Mouse (Mus musculus) gastrocnemius, postnatal 14 days (tissue): Measurements from ENCODE around the gene Med29. TPM values are rescaled to one million over a fixed set of nuclear protein-coding genes. Genes with fewer than 3 reads are reported as not detected.

Experiments
- DNase-seq: peaks from one replicate; pipeline ENCODE4 v3.0.0; 2021; ENCODE audit warnings: mixed read lengths
- intact Hi-C: fragments of 180-260 bp; cut with DNase I; formaldehyde crosslinking; loops from one replicate; pipeline ENCODE4 v1.15.1; 2025; ENCODE audit warnings: low total_unique reads
- total RNA-seq, 2 experiments: library from RNA; stranded (reverse); gene quantifications; 2 replicates each; pipeline ENCODE4 v1.2.3; 2021

Med29 gene
- total RNA-seq, 2 experiments from 2014 or later, result 20.7 to 20.9 TPM

DNA sequence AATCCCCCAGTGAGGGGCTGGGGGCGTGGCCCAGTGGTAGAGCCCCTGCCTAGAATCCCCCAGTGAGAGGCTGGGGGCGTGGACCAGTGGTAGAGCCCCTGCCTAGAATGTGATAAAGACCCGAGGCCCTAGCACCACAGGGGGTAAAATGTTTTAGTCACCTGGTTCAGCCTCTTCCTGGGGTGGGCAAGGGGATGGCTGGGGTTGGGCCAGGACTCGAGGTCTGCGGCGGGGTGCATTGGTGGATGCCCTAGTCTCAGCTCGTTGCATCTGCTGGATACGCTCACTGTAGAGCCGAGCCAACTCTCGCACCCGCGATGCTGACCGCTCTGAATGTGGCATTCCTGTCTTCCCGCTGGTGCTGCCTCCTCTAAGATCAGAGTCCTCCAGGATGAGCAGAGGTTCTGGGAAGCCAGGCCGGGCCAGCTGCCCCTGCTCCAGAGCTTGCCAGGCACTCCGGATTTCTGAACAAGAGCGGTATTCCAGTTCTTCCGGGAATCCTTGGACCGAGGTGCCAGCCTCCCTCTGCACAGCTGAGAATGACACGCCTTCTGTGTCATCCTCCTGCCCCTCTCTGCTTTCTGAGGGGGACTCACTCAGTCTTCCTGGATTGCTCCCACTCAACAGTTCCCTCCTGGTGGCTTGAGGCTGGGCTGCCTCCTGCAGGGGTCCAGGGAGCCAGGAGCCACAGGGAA lies 30.7 kb downstream of the Med29 start:
- intact Hi-C loops, result no loop called here

GRCm38 (mm10) chr7:28360291-28360690 lies 32.2 kb downstream of the Med29 start:
- no peak for DNase-seq
- intact Hi-C loops, result no loop called here

More for the DNA sequence above, 30.7 kb downstream of the Med29 start:
- no peak for DNase-seq

GRCm38 (mm10) chr7:28359854-28360253 lies 32.7 kb downstream of the Med29 start:
- intact Hi-C loops, result no loop called here
- DNase-seq, result no peak

DNA sequence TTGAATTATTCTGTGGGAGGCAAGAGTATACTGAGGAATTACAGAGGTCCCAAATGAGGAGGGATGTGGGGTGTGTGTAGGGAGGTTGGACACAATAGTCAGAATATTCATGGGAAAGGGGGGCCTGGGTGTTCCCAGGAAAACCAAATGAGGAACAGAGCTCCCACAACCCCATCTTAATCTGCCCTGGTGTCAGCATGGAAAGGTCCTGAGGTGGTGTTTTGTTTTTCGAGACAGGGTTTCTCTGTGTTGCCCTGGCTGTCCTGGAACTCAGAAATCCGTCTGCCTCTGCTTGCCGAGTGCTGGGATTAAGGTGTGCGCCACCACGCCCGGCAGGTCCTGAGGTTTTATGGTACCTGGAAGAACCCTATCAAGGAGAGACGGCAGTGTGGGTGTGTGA lies 34.1 kb downstream of the Med29 start:
- intact Hi-C loops, result no loop called here
- DNase-seq, result no peak

DNA sequence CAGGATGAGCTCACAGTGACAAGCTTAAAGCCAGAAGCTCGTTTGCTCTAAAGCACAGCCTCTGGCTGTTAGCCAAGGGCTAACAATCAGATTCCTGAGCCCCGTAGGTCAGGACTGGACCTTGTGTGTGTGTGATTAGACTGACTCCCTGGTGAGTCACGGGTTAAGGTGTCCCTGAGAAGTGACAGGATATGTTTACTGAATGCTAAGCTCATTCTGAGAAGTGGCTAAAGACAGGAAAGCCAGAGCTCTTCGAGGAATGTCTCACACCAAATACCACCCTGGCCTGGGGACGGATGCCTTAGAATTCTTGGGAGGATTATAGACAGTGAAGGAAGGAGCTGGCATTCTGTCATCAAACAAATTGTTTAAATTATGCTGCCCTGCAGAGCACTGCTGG lies 34.5 kb downstream of the Med29 start:
- DNase-seq, result no peak
- intact Hi-C loops, result no loop called here

GRCm38 (mm10) chr7:28356981-28357380 lies 35.5 kb downstream of the Med29 start:
- intact Hi-C loops, result no loop called here
- DNase-seq, result peak; percentile 75

GRCm38 (mm10) chr7:28355221-28355620 lies 37.3 kb downstream of the Med29 start:
- no peak for DNase-seq
- intact Hi-C loops, result no loop called here

DNA sequence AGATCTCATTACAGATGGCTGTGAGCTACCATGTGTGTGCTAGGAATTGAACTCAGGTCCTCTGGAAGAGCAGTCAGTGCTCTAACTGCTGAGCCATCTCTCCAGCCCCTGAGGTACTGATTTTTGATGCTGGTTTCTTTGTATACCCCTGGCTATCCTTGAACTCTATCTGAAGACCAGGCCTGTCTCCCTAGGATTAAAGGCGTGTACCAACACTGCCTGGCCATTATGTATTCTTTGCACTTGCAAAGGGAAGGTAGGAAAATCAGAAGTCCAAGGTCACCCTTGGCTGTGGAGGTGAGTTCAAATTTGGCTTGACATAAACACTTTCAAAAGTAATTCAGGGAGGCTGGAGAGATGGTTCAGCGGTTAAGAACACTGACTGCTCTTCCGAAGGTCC lies 37.9 kb downstream of the Med29 start:
- intact Hi-C loops, result no loop called here
- DNase-seq, result no peak

DNA sequence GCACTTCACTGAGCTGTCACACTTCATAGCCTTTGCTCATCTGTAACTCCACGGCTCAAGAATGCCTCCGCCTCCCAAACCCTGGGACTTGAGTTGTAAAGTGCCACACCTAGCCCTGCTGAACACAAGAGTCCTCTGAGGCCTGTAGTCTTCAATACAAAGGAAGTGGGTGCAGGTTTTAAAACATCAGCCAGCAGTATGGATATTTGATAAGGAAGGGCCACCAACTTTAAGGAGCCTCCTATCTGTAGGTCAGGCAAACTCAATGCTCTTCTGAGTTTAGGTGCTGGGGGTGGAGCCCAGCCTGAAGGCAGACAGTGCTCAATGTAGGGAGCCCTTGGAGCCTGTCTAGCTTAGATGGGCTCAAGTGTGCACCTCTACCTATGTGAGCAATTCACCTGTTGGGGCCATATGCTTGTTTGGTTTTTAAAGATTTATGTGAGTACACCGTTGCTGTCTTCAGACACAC lies 38.4 kb downstream of the Med29 start:
- DNase-seq, result no peak

GRCm38 (mm10) chr7:28353267-28353666 lies 39.2 kb downstream of the Med29 start:
- DNase-seq, result no peak
- intact Hi-C loops, result no loop called here

More for the DNA sequence above, 38.4 kb downstream of the Med29 start:
- intact Hi-C loops, result no loop called here

- no peak for DNase-seq
- intact Hi-C loops, result no loop called here
Observed at GRCm38 (mm10) chr7:28351676-28352191, 40.8 kb downstream of the Med29 start.

DNA sequence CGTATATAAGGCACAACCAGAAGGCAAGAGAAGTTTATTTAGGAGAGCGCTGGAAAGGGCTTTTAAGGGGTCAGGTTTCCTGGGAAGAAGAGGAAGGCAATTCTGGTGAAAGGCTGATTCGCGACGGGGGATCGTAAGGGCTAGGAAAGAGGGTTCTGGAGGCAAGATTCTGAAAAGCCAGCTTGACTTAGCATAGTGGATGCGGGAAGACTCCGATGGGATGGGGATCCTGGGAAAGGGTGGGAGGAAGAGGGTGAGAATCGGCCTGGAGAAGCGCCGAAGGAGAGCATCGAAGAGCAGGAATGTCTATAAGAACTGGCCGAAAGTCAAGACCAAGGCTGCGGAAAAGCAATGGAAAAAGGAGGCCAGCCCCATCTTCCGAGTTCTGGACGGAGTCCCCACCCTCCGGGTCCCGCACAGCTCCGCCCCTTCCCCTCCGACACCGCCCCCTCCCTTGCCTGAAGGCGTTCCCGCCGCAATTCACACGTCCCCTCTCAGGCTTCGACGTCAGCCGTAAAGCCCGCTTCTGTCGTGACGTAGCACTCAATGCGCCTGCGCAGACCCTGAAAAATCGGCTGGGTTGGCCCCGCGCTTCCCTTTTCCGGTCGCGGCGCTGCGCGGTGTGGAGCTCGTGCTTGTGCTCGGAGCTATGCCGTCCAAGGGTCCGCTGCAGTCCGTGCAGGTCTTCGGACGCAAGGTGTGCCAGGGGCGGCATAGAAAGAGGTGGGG lies 42.2 kb downstream of the Med29 start, which contains the start of gene Rps16:
Rps16 (plus strand) TSS at position 498 of the 729 bp plus-strand sequence.
- intact Hi-C loops, result no loop called here
- peak; percentile 99 for DNase-seq

GRCm38 (mm10) chr7:28348601-28349000 lies 43.9 kb downstream of the Med29 start:
- intact Hi-C loops, result no loop called here
- DNase-seq, result no peak

DNA sequence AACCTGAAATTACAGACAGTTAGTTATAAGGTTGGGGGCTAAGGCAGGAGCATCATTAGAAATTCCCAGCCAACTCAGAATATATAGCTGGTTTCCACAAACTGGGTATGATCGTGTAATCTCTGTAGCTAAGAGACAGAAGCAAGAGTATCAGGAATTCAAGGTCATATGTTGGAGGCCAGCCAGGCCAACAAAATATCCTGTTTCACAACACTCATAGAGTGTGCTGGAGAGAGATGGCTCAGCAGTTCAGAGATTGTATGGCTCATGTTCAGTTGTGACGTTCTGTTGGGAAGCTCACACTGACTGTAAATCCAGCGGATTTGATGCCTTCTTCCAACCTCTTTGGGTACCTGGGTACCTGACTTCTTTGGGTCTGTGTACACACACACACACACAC lies 44.8 kb downstream of the Med29 start:
- DNase-seq, result no peak
- intact Hi-C loops, result no loop called here

DNA sequence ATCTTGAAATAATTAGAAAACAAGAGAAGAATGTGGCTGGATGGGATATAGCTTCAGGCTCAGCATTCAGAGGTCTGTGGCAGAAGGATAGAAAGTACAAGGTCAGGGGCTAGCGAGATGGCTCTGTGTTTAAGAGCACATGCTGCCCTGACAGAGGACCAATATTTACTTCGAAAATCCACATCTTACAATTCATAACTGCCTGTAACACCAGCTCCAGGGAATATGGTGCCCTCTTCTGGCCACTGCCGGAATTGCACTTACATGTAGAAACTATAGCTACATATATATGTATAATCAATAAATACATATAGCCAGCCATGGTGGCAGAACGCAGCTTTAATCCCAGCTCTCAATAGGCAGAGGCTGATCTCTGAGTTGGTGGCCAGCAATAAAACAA lies 47.9 kb downstream of the Med29 start:
- DNase-seq, result peak; percentile 47
- intact Hi-C loops, result no loop called here

DNA sequence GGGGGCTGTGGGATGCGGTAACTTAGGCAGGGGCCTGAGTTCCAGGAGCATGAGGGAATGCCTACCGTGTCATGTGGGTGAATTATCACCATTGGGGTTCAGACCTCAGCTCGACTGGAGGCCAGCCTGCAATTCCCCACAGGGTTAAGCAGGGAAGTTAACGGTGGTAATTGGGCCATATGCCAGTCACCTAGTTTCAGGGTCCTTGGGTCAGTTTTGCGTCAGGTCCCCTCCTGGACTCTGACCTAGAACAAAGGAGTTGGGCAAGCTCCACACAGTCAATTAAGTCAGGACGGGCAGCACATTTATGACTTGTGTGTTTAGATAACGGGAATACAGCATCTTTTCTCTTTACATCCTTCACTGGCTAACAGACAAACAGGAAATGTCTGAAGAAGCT lies 51.1 kb downstream of the Med29 start:
- intact Hi-C loops, result no loop called here
- no peak for DNase-seq

DNA sequence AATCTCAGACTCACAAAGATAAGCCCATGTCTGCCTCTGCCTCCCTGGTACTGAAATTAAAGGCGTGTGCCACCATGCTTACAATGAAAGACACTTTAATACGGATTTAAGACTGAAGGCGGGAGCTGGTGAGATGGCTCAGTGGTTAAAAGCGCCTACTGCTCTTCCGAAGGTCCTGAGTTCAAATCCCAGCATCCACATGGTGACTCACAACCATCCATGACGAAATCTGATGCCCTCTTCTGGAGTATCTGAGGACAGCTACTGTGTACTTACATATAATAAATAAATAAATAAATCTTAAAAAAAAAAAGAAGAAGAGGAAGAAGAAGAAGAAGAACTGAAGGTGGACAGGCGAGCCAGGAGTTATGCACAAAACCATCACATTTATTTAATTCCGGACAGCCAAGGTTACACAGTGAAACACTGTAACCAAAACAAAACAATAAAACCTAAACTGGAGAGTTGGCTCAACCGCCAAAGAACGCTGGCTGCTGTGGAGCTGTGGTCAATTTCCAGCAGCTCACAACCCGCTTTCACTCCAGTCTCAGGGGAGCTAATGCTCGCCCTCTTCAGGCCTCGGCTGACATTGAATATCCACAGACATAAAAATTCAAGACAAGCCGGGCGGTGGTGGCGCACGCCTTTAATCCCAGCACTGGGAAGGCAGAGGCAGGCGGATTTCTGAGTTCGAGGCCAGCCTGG lies 53.1 kb downstream of the Med29 start:
- intact Hi-C loops, result no loop called here
- DNase-seq, result peak; percentile 67

- DNase-seq, result peak; percentile 97
- intact Hi-C loops, result no loop called here
Observed at GRCm38 (mm10) chr7:28338108-28338998, 54.2 kb downstream of the Med29 start, which contains the start of gene Supt5. Gene Supt5, minus strand, starts transcription at chr7:28338746.
